Mouse (Mus musculus) stomach, embryonic 14.5 days (tissue): Measurements from ENCODE around the gene Tm6sf2. TPM values are rescaled to one million over a fixed set of nuclear protein-coding genes. Genes with fewer than 3 reads are reported as not detected.

Source experiments
- ATAC-seq: fragments of 200-750 bp; cut with Nextera tagmentation; 2 replicates; pipeline ENCODE4 v1.8.0; 2017; ENCODE audit warnings: low read depth, moderate TSS enrichment; ENCODE audit not compliant: insufficient number of reproducible peaks, insufficient read depth, low FRiP score
- H3K27ac ChIP-seq: fragments of 300-500 bp; sonication (generic); 2 replicates; pipeline ENCODE4 v1.5.1; 2014; ENCODE audit warnings: mild to moderate bottlenecking, low read length, moderate library complexity, mixed read lengths
- H3K27me3 ChIP-seq: fragments of 300-500 bp; sonication (generic); 2 replicates; pipeline ENCODE4 v1.6.1; 2014; ENCODE audit warnings: low read length, control low read depth, mixed read lengths; ENCODE audit not compliant: control insufficient read depth, insufficient read depth
- H3K36me3 ChIP-seq: fragments of 300-500 bp; sonication (generic); 2 replicates; pipeline ENCODE4 v1.6.1; 2014; ENCODE audit warnings: mild to moderate bottlenecking, control low read depth, low read length, moderate library complexity, mixed read lengths; ENCODE audit not compliant: control insufficient read depth, insufficient read depth
- H3K4me1 ChIP-seq: fragments of 300-500 bp; sonication (generic); 2 replicates; pipeline ENCODE4 v1.6.1; 2014; ENCODE audit warnings: low read length, control low read depth, mixed read lengths; ENCODE audit not compliant: control insufficient read depth, insufficient read depth
- H3K4me2 ChIP-seq: fragments of 300-500 bp; sonication (generic); replicated peaks from 2 replicates; pipeline ENCODE4 v1.6.1; 2014; ENCODE audit warnings: low read depth, low read length, control low read depth
- H3K4me3 ChIP-seq: fragments of 300-500 bp; sonication (generic); 2 replicates; pipeline ENCODE4 v1.5.1; 2014; ENCODE audit warnings: low read depth, low read length, control low read depth
- H3K9ac ChIP-seq: fragments of 300-500 bp; sonication (generic); replicated peaks from 2 replicates; pipeline ENCODE4 v1.6.1; 2014; ENCODE audit warnings: low read depth, mild to moderate bottlenecking, control low read depth, low read length, moderate library complexity, mixed read lengths
- H3K9me3 ChIP-seq: fragments of 300-500 bp; sonication (generic); 2 replicates; pipeline ENCODE4 v1.6.1; 2016; ENCODE audit warnings: low read depth, low read length, control low read depth; ENCODE audit not compliant: control insufficient read depth
- WGBS: fragments of 180-500 bp; shearing (Covaris S2); extraction: QIAGEN DNeasy Blood & Tissue Kit; methylation state at CpG from one replicate; pipeline ENCODE4 v1.1.7; 2014; 5-methylcytosine and 5-hydroxymethylcytosine counted together
- polyA plus RNA-seq: library from polyadenylated mRNA; unstranded; fragments of >200 nt; fragmentation: Nextera tagmentation; extraction: Ambion mirVana; gene quantifications from 2 replicates; pipeline ENCODE4 v1.2.1, GENCODE M21; 2014

Gene Tm6sf2
- polyA plus RNA-seq, 1 experiment from 2014 or later: 2.0 TPM

- ATAC-seq: no peak; the same call in 1 of the 2 replicates
- H3K9me3 ChIP-seq: no peaks in the 10 kb centered on the region
- 12% methylated on average over 6 of the region's 6 CpGs for WGBS
These were observed 31.8 kb downstream of the Tm6sf2 start for GRCm38 (mm10) chr8:70104506-70104905.

GRCm38 (mm10) chr8:70104922-70105321 is 32.2 kb downstream of the Tm6sf2 start:
- Histone ChIP-seq H3K27me3 (no peaks in the 10 kb centered on the region), H3K4me3 (no peak overlapping the region), H3K4me2 (no peak overlapping the region), H3K4me1 (no peaks in the 10 kb centered on the region), H3K27ac (no peak overlapping the region), H3K36me3 (no peaks in the 10 kb centered on the region), H3K9me3 (no peaks in the 10 kb centered on the region), H3K9ac (no peak overlapping the region)
- ATAC-seq: no peak
- WGBS: 79% methylated on average over 7 of the region's 7 CpGs

More at GRCm38 (mm10) chr8:70104506-70104905, 31.8 kb downstream of the Tm6sf2 start:
- Histone ChIP-seq H3K4me2 (no peak overlapping the region), H3K27me3 (no peaks in the 10 kb centered on the region), H3K36me3 (no peaks in the 10 kb centered on the region), H3K4me1 (no peaks in the 10 kb centered on the region), H3K27ac (no peak overlapping the region), H3K4me3 (no peak overlapping the region), H3K9ac (no peak overlapping the region)

- no peak for ATAC-seq
- no peaks in the 10 kb centered on the region for H3K4me1 ChIP-seq
- no peaks in the 10 kb centered on the region for H3K9me3 ChIP-seq
- H3K4me3 ChIP-seq: no peak overlapping the region
- H3K36me3 ChIP-seq: no peaks in the 10 kb centered on the region
- WGBS: 72% methylated on average over 2 of the region's 2 CpGs
- no peak overlapping the region for H3K9ac ChIP-seq
- peaks cover 40% of the 10 kb centered on the region for H3K27me3 ChIP-seq
- H3K4me2 ChIP-seq: no peak overlapping the region
- H3K27ac ChIP-seq: no peak overlapping the region
These were observed 37.7 kb downstream of the Tm6sf2 start for GRCm38 (mm10) chr8:70110451-70110850.

GRCm38 (mm10) chr8:70111192-70111795 is 38.6 kb downstream of the Tm6sf2 start:
- H3K9me3 ChIP-seq: no peaks in the 10 kb centered on the region
- no peak for ATAC-seq
- H3K27me3 ChIP-seq: peaks cover 40% of the 10 kb centered on the region
- H3K4me2 ChIP-seq: no peak overlapping the region
- WGBS: 46% methylated on average over 23 of the region's 23 CpGs
- no peak overlapping the region for H3K9ac ChIP-seq
- H3K4me1 ChIP-seq: no peaks in the 10 kb centered on the region
- H3K27ac ChIP-seq: no peak overlapping the region
- H3K4me3 ChIP-seq: no peak overlapping the region
- no peaks in the 10 kb centered on the region for H3K36me3 ChIP-seq

GRCm38 (mm10) chr8:70112401-70113016 is 39.8 kb downstream of the Tm6sf2 start:
- H3K36me3 ChIP-seq: no peaks in the 10 kb centered on the region
- H3K27me3 ChIP-seq: peaks cover 40% of the 10 kb centered on the region
- H3K9me3 ChIP-seq: no peaks in the 10 kb centered on the region
- no peak overlapping the region for H3K4me3 ChIP-seq
- no peak overlapping the region for H3K27ac ChIP-seq
- H3K4me2 ChIP-seq: no peak overlapping the region
- no peak for ATAC-seq
- WGBS: 9% methylated on average over 43 of the region's 43 CpGs
- no peaks in the 10 kb centered on the region for H3K4me1 ChIP-seq
- H3K9ac ChIP-seq: no peak overlapping the region

- 24% methylated on average over 6 of the region's 6 CpGs for WGBS
- no peak overlapping the region for H3K4me2 ChIP-seq
- peaks cover 50% of the 10 kb centered on the region for H3K27me3 ChIP-seq
- no peak for ATAC-seq
- H3K9ac ChIP-seq: no peak overlapping the region
- no peak overlapping the region for H3K4me3 ChIP-seq
- H3K9me3 ChIP-seq: no peaks in the 10 kb centered on the region
- no peaks in the 10 kb centered on the region for H3K36me3 ChIP-seq
- H3K4me1 ChIP-seq: no peaks in the 10 kb centered on the region
- no peak overlapping the region for H3K27ac ChIP-seq
These were observed 41.8 kb downstream of the Tm6sf2 start for GRCm38 (mm10) chr8:70114488-70114887.

- H3K4me3 ChIP-seq: no peak overlapping the region
- no peaks in the 10 kb centered on the region for H3K4me1 ChIP-seq
- no peak overlapping the region for H3K27ac ChIP-seq
- no peak overlapping the region for H3K9ac ChIP-seq
- 72% methylated on average over 13 of the region's 13 CpGs for WGBS
- no peak for ATAC-seq
- peaks cover 54% of the 10 kb centered on the region for H3K27me3 ChIP-seq
- no peak overlapping the region for H3K4me2 ChIP-seq
- H3K9me3 ChIP-seq: no peaks in the 10 kb centered on the region
- no peaks in the 10 kb centered on the region for H3K36me3 ChIP-seq
These were observed 42.2 kb downstream of the Tm6sf2 start for GRCm38 (mm10) chr8:70114892-70115291.

GRCm38 (mm10) chr8:70117611-70118010 is 44.9 kb downstream of the Tm6sf2 start:
- Histone ChIP-seq H3K4me1 (no peaks in the 10 kb centered on the region), H3K36me3 (no peaks in the 10 kb centered on the region), H3K27ac (no peak overlapping the region), H3K9ac (no peak overlapping the region), H3K4me3 (no peak overlapping the region), H3K4me2 (no peak overlapping the region), H3K9me3 (no peaks in the 10 kb centered on the region), H3K27me3 (peaks cover 35% of the 10 kb centered on the region)
- no peak for ATAC-seq
- 9% methylated on average over 9 of the region's 9 CpGs for WGBS
